Mouse (Mus musculus) C2C12 (cell line): ENCODE results near the gene Egln3.

Experiments
- CTCF ChIP-seq: IDR thresholded peaks from one replicate; pipeline ENCODE4 v1.5.1; 2011; ENCODE audit not compliant: control insufficient read depth, insufficient read depth, insufficient read length
- MYOD1 ChIP-seq: IDR thresholded peaks from one replicate; pipeline ENCODE4 v1.6.1; 2011; ENCODE audit warnings: low read depth; ENCODE audit not compliant: control insufficient read depth, insufficient read length
- USF1 ChIP-seq: IDR thresholded peaks from one replicate; pipeline ENCODE4 v1.6.1; 2011; ENCODE audit warnings: low read depth, mild to moderate bottlenecking, control low read depth, moderate library complexity

- no peak for TF ChIP-seq MYOD1
- no peak for TF ChIP-seq CTCF
- TF ChIP-seq USF1: no peak
Observed at GRCm38 (mm10) chr12:54213230-54213629, 9.6 kb upstream of the Egln3 start.
